Mouse (Mus musculus) adrenal gland, postnatal 4 days (tissue): ENCODE data around the gene Nbea. TPM values are rescaled to one million over a fixed set of nuclear protein-coding genes. Genes with fewer than 3 reads are reported as not detected.

Experiments
- DNase-seq, 2 experiments: peaks; one replicate each; pipeline ENCODE4 v3.0.0; 2021 to 2022; ENCODE audit warnings: low spot score in 2 of 2, mixed read lengths in 2 of 2
- total RNA-seq, 2 experiments: library from RNA; stranded (reverse); gene quantifications; 2 replicates each; pipeline ENCODE4 v1.2.3; 2021

Gene Nbea
- total RNA-seq, 2 experiments from 2014 or later: 30.3 to 31.6 TPM

DNA sequence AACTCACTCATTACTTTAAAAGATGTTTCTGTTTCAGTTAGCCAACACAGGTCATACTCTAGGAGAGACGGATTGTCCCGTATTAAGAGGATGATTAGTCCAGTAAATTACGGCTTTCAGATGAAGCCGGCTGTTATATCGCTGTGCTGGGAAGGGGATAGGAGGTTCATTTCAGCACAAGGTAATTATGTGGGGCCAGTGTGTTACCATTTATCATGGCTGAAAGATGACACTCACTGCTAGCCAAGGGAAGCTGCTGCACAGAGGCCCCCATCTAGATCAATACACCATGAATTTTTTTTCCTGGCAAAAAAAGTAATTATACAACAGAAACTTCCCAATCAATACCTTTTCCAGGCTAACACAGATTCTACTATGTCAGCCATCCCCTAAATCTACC is 353.3 kb downstream of the Nbea start:
- DNase-seq: no peak

DNA sequence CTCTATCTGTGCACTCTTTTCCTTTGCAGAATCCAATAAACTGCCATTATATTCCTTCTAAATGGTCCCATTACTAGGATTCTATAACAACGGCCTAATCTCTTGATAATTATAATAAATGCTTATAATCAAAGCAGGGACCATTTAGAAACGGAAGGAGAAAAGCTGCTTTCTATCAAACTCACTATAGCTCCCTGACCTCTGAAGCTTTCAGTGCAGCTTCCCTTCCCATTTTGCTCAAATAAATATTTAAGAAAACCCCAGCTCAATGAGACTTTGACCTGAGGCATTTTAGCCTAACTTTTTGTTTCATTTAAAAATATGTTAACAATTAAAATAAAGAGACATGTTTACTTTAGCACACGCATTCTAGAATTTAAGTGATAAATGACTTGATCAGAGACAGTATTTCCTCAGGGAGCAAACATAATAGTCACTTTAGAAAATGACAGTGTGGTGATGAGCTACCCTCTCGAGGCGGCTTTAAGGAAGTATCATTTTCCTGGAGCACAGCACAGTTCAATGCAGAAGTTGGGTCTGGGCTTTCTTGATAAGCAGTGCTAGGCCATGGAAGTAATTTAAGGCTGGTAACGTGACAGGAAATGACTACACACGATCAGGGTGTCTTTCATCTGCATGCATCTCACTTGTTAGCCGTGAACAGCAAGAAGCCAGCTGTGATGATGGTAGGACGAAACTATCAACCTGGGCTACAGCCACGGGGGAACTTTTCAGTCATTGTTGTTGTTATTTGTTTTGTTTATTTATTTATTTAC is 354.8 kb downstream of the Nbea start:
- DNase-seq: no peak

DNA sequence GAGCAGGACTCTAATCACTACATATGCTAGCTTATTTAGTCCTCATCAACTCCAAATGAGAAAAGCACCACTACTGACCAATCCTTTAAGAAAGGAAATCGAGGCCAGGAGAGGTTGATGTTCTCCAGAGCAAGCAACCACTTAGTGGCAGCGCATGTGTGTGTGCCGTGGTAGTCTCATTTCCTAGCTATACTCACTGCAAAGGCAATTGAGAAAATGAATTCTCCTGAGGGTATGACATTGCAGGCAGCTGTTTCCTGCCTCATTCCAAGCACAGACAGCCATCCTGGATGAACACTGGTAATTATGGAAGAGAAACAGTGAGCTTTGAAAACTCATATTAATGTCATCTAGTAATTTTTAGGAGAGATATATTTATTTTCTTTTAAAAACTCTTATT is 358.6 kb downstream of the Nbea start:
- DNase-seq: no peak

DNA sequence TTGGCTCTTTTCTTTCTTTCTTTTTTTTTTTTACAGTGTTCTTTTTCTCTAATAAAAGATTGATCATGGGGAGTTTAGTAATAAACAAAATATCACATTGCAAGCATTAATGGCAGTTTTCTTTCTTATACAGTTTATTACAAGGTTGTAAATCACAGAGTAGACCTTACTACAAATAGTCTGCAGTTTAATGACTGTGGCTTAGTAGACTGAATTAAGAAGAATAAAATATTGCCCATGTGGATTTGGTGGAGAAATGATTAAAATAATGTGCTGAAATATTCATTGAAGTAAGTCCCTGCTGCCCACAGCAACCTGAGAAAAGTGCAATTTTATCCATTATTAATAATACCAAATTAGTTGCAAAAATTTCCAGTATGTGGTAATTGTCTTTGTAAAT is 363.9 kb downstream of the Nbea start:
- DNase-seq: no peak

DNA sequence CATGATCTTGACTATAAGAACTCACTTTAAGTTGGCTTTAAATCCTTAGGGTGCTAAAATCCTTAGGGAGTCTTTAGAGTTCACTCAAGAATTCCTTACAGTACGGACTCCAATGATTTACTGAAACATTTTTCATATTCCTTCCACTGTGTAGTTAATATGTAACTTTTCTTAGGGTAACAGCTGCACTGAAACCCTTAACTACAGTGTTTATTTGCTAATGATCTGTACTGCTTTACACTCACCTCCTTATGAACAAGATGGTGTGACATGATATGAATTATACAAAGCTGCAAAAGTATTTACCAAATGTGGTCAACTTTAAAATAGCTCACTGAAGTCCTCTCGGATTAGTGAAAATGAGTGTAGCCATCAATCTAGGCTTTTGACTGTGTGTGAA is 365.4 kb downstream of the Nbea start:
- no peak for DNase-seq

DNA sequence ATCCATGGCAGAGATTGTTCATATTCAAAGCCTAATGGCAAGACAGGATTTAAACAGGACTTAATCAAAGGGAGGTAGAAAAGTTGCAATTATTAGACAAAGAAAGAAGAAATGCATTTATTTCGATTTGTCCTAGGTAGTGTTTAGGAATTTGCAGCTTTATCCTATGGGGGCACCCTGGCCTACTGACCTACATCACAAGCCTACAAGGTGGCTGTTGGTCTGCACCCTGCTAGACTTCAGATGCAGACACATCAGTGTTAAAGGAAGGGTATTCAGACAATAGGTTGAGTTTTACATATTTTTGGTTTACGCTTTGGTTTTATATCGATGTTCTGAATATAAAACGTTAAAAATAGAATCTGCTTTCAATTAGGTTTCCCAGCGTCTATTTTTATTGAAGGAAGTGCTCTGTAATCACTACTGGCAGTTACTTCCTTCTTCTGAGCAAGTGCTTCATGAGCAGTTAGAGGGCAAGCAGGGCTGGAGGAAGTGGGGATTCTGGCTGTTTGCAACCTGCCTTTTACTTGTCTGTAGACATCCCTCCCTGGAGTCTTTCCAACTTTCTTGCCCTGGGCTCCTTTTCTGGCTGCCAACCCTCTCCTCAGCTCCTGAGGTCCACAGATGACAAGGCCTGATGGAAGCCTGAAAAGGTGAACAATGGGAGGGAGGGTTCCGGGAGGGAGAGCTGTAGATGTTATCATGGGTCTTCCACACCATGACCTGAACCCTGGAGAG is 366.7 kb downstream of the Nbea start:
- no peak for DNase-seq

DNA sequence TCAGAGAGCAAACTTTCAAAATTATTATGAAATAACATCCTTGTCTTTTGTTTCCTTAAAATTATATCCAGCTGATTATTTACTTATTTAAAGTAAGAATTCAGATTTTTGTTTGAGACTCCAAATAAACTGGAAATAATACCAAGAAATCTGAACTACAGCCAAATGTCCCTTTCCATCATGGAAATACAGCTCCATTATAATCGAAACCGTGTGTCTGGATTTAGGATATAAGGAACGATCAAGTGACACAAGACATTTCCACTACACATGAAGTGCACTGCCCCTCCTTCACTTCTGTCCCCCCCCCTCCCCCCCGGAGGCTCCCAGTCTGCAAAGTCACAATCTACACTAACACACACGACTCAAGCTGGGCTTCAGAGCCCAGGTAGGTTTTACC is 367.4 kb downstream of the Nbea start:
- no peak for DNase-seq

DNA sequence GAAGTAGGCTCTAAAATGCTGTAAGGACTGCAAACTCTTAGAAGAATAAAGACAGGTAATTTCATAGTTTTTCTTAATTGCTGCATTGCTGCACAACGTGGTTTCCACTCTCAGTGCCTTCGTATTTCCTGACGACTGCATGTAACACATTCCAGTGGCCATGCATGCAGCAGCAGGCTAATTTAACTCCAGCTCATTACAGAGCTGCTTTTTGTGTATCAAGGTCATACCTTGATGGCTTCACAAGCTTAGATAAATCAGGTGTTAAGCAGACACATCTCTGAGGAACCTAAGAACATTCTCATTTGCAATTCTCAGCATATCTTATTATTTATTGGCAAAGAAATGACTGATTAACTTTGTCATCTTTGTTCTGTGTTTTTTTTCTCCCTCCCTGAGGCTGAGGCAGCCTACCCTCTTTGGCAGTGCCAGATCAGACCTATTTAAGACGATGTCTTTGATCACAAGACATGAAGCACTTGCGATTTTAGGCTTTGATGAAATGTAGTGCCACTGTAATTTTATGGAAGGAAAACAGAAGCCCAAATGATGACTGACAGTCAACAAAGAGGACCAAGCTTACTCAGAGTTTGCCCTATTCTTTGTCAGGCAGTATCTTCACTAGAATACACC is 368.4 kb downstream of the Nbea start:
- DNase-seq: no peak

DNA sequence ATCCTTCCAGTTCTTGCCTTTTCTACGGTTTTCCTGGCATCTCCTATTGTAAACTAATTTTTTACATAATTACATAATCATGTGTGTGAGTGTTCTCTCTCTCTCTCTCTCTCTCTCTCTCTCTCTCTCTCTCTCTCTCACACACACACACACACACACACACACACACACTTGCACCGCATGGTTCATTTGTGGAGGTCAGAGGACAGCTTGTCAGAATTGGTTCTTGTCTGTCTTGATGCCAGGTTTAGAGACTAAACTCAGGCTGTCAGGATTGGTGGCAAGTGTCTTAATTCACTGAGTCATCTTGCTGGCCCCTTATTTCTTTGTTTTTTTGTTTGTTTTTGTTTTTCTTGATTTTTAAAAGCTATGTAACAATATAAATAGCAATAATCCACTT is 388.7 kb downstream of the Nbea start:
- DNase-seq: no peak

DNA sequence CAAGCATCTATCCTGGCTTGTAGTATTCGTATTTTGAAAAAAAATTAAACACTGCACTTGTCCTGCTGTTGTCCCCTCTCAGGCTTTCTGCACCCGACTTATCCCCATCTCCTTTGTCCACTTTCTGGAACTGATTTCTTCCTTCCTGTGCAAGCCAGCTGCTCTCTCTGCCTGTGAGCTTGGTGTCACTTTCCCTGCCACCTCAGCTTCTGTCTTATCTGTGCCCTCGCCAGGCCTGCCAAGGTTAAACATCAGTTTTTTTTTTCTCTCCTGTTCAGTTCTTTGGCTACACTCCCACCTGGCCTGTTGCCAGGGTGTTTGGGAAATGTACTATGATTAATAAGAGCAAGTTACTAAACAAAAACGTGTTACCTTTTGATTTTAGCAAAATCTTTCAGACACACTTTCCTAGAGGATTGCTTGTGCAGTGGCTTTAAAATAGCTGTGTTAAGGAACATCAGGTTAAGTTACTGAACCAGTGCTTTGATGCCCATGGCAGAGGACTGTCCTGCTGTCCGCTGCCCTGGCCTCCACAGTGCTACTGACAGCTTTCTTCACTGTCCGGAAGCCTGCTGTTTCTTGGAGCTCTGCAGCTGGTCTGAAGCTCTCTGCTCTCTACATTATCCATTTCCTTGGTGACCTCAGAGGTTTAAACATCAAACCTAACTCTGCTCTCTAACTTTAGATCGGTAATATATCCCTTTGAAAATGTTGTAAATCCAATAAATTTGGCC is 389.5 kb downstream of the Nbea start:
- DNase-seq: peak; percentile 62 to 78

DNA sequence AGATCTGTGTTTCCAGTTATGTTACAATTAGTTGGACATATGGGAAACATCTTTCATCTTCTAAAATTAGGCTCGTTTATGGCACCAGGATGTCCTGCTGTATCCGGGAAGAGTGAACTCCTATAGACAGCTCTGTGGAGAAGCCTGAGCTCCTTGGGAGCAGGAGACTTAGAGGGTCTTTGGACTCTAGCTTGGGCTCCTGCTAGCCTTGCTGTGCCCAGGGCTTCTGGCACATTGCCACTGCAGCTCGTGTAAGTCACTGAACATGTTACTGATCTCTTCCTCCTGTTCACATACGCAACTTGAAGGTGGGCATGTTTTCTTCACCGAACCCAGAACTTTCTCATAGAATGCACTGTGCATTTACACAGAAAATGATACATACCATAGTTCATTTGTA is 391.2 kb downstream of the Nbea start:
- DNase-seq: no peak

DNA sequence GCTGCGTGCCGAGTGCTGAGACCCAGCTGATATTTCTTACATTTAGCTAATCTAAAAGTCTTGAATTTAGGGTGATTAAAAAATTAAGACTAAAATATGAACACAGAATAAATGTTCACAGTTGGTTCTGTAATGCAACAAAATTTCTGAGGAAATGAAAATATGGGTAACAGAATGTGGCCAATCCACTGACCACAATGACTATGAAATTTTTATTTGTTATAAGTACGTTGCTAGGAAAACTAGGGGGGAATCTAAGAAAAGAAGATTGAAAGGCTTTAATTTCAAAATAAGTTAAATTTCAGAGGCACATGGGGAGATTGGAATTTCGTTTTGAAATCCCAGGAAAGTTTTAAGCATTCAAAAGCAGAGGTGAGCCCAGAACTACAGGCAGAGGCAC is 392.9 kb downstream of the Nbea start:
- no peak for DNase-seq

DNA sequence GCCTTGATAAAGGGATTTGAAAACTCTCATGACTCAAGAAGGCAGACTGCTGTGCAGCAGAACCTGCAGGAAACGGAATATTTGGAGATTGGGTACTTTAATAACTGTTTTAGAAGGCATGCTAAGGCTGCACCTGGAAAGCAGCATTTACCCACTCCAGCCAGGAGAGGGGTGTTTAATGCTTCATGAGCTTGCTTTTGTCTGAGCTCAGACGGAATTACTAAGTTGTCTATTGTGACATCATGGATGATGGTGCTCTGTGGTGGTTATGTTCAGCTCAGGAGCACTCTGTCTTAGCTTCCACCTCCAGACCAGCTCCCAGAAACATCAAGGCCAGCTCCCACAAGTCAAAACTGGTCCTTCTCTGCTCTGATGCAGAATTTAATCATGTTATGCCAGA is 393.6 kb downstream of the Nbea start:
- DNase-seq: no peak

DNA sequence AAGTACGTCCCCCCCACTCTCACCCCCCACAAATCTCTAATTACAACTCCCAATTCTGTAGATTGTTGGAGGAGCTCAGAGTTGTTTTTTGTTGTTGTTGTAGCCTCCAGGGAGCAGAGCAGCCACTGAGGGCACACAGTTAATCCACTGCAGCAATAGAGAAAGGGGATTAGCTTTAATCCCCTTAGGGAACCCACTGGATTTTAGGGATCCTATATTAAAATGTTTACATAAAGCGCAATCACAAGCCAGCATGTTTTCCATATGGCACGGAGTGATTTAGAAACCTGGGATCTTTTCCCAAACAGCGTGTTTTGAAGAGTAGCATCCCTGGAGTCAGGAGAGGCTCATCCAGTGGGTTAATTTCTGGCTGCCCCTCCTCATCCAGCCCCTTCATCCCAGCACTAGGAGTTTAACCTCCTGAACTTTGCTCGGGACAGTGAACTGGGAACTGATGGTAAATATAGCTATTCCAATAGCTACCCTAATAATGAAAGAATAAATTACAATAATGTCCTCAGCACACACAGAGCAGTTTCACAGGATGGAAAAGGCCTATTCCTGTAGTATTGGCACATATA is 394.8 kb downstream of the Nbea start:
- DNase-seq: no peak

DNA sequence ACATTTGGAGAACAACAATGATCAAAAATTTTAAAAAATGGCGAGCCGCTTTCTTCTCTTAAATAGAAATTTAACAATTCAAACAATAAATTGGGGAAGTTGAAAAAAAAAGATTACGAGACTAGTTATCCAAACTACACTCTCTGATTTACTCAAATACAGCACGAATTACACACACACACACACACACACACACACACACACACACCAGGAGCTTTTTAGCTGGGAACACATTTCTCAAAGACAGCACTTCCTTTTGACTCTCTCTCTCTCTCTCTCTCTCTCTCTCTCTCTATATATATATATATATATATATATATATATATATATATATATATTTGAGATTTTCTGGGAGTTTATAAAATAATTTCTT is 395.3 kb downstream of the Nbea start:
- no peak for DNase-seq

DNA sequence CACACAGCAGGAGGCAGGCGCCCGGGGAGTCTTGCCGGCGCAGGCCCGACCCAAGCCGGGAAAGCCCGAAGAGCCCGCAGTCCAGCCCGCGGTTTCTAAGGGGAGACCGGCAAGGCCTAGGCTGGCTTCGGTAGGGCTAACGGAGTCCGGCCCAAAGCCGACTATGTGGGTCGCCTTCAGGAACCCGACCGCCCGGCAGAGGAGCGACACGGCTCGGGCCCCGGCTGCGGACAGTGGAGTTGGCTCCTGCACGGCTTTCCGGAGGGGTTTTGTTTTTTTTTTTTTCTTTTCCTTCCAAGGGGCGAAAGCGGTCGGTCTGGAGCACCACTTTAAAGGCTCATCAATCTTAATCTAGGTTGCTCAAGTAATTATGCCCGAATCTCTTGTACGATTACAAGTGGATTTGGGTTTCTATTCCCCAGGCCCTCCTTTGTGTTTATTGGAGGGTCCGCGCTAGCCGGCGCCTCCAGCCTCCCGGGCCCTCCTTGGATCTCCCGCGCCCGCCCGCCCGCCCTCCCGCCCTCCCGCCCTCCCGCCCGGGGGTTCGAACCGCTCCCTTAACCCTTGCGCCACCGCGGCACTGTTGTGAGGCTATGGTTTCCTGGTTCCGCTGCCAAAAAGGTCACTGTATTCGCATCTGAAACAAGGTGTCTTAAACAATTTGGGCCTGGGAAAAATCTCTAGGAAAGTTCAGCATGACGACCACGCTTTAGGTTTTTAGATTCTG is 395.9 kb downstream of the Nbea start:
- peak; percentile 12 to 19 for DNase-seq

DNA sequence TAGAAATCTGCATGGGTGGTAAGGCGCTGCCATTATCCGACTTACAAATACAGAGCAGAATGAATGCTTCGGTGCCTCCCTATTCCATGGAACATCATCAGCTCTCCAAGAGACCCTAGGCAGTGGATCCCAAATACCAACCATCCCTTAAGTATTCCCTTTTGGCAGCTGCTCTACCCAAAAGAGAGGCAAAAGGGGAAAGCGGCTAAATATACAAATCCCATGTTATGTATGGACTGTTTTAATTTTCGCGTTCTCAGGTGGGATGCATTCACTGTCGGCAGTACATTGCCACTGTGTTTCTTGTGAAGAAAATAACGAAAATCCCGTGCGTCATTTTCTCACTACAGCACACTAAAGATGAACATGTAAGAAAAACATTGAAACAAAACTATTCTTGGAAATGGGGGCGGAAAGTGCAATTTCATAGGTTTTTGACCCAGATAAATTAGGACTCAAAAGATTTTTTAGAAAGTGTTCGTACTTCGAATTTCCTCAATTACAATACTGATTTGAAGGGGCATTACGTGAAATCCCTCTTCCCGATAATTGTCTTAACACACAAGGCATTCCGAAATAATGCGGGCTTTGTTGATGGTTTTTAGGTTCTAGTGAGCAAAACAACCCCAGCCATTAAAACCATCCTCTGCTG is 396.5 kb downstream of the Nbea start:
- DNase-seq: no peak

DNA sequence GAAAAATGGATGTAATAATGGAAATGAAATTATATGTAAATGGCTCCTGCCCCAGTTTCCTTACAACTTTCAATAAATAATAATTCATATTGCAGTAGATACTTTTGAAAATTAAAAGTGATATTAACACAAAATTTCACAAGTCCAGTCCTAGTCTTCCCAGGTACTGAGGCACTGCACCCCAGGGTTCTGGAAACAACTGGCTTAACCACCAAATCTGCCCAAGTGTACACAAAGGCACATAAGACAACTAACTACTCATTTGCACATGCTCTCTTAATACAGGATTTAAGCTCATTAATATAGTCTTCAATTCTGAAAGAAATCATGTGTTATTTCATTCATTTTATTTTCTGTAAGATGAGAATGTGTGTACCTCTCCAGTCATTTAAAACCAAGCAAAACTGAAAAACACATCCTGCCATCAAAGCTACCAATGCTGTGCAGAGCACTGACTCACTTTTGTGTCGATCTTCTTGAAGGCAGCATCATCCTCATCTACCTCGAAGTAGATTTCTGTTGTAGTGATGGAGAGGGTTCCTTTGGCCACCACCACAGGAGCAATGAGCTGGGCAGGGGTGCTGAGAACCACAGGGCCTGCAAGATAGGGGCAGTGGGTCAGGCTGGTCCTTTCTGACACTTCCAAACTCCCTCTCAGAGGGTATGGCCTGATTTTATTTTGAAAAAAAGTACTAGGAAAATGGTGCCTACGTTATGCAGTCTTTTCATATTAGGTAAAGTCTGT is 397.3 kb downstream of the Nbea start:
- no peak for DNase-seq

DNA sequence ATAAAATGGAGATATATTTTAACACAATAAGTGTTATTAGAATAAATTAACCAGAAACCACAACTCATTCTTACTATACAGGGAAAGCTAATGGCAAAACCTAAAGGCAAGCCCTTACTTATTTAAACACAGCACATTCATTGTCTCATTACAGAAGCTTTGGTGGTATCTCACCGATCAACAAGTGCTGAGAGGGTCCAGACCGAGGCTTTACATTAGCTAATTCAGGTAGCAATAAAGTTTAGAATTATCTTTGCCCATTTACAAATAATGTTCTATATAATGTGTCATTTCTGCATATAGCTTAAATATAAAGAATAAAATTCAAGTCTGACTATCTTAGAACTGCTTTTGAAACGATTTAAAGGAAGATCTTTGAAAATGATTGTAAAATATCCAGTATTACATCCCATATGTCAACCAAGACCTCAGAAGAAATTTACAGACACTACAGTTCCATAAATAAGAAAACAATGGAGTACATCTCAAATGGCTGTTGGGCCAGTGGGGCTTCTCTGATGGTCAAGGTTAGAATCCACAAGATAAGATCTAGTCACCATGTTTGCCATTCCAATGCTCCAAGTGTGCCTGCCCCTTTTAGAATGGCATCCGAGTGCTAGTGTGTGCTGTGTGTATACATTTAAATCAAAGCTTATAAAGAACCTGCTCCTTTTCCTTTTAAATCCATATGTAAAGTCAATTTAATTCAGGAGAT is 398.1 kb downstream of the Nbea start:
- no peak for DNase-seq
